Mouse (Mus musculus): ENCODE data around the gene Sema7a.
A peak's percentile ranks its signal among the peaks of the same experiment; 100 is the strongest.

The Sema7a gene

DNA sequence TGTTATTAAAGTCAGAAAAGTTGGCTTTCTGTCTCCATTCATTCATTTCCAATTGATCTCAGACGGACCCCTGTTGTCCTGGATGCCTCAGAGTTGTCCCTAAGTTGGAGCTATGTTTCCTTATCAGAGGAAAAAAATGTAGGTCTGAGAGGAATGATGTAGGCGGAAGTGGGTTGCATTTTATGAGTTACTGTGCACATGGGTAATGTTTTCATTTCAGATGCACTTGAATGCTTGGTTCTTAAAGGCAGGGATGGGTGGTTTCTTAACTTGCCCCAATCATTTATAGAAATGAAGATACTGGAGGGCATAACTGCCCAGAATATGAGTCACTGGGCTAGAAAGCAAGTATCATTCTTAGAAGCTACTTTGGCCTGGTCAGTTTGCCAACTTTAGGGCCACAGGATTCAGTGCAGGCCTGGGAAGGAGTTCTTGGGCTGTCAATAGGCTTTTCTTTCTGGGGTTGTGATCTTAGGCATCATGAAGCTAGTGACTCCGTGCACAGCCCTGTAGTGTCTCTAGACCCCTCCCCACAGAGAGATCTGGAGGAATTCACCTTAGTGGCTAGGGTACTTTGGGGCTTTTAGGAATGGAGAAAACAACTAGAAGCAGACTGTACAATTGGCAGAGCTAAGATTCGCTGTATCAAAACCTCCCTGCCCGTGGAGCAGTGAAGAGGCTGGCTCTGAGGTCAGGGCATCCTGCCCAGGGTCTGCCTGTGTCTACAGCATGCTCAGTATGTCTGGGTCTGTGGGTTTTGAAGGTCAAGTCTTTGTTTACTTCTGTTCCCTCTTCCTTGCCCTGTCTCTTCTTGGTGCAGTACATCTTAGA is 1.5 kb upstream of the Sema7a start:
- DNase-seq, result no peak

DNA sequence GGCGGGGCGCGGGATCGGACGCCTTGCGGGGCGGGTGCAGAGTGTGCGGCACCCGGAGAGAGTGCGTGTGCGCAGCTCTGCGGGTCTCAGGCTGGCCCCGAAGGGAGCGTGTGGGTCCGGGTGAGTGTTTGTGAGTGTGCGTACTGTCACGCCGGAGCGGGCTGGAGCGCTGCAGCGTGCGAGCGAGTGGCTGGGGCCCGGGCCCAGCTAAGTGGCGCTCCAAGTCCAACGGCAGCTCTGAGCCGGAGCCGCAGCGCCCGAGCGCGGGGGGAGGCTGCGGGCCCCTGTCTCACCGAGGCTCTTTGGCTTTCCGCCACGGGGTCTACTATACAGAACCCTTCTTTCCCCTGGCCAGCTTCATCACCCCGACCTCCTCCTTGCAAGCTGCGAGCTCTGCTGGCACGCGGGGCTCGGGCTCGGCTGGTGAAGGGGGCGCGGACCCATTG is 460 bp downstream of the Sema7a start:
- DNase-seq, result no peak

DNA sequence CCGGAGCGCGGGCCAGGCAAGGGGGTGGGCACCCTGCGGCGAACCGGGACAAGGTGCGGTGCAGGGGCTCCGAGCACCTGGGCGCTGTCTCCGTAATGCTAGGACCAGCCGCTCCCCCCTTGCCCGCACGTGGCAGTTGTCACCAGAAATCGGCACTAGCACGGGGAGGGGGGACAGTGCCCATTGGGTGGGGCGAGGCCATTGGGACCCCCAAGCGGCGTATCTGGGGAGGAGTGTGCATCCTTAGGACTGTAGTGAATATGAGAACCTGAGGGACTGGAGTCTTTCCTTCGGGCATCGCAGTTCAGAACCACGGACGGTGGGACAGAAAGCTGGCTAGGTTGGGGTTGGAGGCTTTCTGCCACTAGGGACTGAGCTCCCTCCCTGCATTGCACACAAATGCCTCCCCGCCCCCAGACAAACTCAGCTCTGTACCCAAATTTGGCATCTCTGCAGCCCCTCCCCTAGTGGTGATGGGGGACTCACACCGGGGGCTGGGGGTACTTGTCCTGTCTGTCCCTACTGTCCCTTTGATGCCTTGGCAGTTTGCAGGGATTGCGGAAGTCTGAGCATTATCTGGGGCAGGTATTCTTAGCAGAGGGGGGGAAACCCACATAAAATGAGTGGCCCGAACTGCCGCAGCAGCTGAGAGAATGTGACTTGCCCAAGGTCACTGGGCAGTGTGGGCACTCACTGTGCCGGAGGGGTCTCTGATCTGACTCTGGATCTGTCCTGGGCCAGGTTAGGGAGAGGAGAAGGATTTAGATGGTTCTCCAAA is 1.1 kb downstream of the Sema7a start:
- DNase-seq, result peak; percentile 66

DNA sequence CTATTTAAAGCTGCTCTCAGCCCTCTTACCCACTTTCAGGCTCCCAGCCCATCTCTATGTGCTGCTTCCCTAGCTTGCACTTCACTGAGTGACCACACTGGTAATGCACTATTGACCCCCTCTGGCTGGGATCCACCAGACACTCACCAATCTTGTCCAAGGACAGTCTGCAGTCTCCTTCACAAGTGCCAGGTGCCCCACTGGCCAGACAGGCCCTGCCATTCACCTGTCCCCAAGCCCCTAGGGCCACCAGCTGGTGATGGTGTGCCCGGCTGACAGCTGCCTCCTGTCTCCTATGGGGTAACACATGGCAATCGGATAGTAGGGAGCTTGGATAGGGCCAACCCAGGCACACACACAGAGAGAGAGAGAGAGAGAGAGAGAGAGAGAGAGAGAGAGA is 2.1 kb downstream of the Sema7a start:
- peak; percentile 76 for DNase-seq

DNA sequence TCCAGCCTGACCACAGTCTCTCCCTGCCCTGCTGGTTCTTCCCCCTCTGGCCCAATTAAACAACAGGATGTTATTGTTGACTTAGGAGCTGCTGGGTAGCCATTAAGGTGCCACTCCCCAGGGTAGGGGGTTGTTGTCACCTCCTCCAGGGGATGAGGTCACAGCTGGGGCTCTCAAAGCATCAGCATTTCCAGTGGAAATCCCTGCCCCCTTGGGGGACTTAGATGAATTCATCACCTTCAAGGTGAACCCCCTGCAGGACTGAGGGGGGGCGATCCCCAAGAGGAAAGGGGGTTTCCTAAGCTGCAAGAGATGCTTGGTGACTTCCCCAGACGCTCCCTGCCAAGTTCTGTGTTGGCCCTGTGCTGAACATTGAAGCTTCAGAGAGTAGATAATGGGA is 3.2 kb downstream of the Sema7a start:
- DNase-seq, result no peak

DNA sequence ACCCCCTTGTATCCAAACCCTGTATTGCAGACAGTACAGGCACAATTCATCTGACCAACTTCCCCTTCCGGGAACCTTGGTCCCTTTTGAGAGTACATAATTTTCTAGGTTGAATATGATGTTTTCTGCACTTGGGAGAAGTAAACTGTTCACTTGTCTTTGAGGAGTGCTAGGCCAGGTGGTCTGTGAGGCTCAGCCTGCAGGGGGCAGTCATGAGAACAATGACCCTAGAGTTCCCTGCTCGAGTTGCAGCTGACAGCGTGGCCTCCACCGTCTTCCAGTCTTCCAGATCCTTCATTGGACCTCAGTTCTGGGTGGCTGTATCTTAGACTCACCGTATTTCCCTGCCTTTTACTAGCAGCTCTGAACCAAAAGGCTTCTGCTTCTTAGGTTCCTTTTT is 4.7 kb downstream of the Sema7a start:
- DNase-seq, result no peak

DNA sequence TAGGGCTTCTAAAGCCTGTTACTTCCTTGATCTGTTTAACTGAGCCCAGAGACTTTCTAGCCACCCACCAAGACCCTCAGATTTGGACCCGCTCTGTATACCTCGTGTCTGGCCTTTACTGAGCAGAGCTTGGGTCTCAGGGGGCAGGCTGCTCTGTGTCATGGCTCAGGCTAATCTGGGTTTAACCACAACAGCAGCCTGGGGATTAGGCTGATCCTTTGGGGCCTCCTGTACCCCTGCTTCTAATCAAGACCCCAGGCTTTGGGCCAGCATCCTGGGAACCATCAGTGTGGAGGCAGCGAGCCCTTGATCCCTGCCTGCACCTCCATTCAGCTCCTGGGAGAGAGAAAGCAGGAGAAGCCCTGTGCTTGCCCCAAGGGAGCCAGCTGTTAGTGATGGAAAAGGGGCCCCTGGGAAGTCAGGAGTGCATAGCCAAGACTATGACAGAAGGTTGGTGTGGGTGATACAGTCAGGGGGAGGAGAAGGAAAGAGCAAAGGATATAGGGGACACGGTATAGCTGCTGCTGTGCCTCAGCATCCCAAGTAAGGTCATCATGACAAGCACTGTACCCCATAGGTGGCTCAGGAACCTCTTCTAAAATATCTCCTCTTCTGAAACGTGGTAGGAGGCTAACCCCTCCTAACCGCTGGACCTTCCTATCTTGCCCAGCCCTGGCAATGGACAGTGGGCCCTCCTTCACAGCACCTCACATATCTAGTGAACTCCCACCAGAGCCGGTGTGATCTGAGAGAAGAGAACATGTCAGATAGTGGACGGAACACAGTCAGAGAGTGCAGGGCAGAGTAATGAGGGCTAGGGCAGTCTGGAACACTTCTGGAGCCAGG is 6.1 kb downstream of the Sema7a start:
- no peak for DNase-seq

DNA sequence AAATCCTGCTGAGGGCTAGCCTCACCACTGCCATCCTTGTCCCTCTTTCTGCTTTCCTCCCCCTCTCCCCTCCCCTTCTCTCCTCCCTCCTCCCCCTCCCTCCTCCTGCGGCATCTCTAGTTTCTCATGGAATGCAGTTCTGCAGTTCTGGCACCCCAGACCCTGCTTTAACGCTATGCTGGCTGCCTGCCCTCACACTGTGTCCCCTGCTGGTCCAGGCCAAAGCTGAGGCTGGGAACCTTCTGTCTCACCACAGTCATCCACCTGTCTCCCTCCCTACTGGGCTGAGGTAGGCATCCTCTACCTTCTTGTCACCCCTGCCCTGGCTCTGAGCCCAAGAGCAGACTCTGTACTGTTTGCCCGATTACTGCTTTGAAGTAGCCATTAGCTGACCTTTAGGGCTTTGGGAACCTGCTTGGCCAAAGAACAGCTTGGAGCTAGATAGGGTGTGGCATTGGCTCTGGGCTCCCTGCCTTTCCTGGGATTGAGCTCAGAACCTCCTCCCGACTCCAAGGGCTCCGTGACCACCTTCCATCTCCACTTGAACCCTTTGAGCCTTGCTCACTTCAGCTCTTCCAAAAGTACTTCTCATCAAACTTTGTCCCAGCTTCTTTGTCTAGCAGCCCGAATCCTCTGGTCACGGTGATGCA is 7.6 kb downstream of the Sema7a start:
- peak; percentile 84 for DNase-seq

DNA sequence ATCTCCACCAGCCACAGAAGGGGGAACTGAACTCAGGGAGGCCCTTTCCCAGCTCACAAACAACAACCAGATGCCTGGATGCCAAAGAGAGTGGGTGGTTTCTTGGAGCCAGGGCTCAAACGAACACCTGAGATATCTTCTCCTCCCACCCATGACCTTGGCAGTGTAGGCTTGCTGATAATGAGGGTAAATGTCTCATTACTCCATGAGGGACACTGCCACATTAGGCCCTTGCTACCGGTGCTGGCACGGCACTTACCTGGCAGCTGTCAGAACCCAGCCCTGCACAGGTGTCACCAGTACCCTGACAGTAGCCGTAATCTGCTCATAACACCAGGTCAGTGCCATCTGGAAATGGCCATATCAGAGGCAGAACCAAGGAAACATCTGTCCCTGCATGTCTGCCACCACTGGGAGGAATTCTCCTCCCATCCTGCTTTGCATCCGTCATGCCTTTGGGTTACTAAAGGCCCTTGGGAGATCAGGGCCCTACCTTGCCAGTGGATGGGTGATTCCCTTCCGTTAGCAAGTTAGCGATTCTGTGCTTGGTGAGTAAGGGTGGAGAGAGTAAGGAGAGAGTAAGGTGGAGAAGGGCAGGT is 8.5 kb downstream of the Sema7a start:
- DNase-seq, result no peak

DNA sequence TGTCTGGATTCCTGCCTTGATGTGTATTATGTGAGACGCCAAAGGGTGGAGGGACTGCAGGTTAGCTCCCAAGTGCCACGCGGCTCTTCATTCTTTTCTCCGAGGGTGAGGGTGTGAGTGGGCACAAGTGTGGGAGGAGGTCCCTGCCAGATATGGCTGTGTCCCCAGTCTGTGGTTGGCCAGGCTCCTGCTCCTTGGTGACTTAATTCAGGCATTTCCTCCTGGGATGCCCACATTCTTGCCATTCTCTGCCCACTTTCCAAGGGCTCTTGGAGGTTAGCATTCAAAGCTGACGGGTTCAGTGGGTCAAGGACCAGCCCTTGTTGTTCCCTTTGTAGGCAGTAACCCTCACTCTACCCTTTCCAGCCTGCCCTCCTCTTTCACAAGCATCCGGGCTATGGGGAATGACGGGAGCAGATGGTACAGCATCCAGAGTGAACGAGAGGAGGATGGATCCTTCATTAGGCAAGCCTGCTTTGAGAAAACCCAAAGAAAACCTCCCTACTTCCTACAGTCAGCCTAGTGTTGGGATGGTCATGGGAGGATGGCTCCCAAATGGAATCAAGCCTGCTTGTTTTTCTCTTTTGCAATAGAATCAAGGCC is 9.3 kb downstream of the Sema7a start:
- DNase-seq, result no peak

DNA sequence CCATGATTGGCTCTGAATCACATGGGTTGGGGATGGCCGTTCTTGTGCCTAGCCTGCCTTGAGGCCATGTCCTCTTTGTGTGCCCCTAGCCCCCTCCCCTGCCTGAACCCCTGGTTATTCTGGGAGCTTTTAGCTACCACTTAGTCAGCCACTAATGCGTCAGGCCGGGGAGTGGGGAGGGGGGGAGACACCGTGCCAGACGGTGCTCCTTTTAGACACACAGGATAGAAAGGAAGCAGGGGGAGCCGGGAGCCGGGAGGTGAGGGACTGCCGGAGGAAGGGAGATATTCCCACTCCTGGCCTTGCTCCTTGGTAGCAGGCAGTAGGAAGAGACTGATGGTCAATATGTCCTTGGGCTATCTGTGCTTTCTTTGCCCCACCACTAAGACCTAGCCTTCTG is 10.0 kb downstream of the Sema7a start:
- DNase-seq, result no peak

DNA sequence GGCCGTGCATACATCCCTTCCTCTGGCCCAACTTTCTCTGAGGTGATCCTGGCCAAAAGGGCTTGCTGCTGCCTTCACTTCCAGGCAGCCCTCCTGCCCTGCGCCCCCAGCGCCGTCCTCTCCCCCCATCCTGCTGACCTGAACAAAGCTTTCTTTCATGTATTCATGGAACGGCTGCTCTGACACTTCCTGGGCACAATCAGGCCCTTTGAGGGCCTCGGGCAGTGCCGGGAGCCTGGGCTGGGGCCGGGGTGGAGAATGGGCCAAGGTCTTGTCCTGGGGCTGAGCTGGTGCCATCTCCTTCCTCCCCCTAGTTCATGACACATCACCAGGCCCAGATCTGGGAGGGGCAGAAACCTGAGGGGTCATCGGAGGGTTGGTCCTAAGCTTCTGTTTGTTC is 10.6 kb downstream of the Sema7a start:
- no peak for DNase-seq

DNA sequence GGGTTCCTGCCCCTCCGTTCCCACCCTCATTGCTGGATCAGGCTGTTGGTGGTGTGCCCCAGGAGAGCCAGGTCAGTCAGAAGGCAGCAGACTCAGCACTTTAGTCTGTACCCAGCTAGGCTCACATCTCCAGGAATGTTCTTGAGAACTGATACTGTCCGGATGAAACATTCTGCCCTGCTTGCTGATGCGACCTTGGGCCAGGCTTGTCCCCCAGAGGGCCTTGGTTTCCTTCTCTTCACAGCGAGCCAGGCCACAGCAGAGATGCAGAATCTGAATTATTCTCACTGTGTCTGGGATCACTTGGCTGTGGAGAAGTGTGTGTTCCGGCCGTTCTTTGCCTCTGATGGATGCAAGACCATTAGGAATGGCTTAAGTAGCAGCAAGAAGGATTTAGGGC is 12.1 kb downstream of the Sema7a start:
- DNase-seq, result no peak

DNA sequence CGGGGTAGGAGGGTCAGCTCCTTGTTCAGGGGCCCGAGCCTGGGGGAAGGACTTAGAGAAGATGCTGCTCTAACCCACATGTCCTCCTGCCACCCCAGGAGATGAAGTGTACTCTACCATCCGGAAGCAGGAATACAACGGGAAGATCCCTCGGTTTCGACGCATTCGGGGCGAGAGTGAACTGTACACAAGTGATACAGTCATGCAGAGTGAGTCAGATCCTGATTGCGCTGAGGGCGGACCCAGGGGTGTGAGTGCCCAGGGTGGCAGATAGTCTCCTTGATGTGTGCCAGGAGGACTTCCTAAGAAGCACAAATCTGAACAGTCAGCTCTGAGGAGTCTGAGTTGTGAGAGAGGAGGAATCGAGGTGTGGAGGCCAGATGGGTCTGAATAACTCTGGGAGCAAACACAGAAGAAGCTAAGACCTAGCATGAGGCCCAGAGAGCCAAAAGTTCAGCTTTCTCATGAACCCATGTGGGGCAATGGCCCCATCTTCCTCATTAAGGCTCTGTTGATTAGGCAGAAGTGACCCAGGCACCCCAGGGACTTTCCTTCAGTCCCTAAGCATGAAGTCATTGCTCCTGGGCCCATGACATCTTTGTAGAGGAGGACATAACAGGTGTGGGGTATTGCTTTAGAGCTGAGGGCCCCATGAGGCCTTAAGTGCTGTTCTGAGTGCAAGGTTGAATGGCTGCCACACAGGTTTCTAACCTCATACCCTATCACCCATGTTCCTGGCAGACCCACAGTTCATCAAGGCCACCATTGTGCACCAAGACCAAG is 15.2 kb downstream of the Sema7a start:
- DNase-seq, result no peak

DNA sequence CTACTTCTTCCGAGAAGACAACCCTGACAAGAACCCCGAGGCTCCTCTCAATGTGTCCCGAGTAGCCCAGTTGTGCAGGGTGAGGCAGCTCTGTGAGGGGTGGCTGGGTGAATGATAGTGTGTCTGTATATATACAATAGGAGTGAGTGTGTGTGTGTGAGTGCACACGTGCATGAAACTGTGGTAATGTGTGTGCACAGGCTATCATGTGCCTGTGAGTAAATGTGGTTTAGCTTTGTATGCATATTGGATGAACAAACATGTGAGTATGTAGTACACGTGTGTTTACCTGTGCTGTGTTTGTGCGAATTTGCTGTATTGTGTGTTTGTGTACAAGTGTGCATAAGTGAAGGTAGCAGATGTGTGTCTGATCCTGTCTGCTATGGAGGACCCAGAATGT is 15.9 kb downstream of the Sema7a start:
- DNase-seq, result no peak

DNA sequence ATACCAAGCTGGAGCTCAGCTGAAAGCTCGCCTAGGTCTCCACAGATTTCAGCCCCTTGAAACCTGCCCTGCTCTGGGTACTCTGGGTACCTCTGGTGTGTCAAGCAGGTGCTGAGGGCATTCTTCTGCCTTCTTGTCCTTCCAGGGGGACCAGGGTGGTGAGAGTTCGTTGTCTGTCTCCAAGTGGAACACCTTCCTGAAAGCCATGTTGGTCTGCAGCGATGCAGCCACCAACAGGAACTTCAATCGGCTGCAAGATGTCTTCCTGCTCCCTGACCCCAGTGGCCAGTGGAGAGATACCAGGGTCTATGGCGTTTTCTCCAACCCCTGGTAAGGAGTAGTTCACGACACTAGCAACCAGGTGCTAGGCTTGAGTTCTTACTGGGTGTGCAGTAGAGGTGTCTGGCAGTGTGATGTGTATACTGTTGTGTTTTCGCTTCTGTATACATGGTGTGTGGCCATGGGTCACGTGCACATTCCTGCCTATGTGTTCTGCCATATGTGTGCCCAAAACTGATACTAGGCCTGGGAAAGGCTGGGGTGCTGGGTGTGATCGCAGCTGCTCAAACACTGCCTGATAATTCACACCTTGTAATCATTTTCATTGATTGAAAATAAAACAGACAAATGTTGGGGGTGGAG is 16.4 kb downstream of the Sema7a start:
- DNase-seq, result no peak

DNA sequence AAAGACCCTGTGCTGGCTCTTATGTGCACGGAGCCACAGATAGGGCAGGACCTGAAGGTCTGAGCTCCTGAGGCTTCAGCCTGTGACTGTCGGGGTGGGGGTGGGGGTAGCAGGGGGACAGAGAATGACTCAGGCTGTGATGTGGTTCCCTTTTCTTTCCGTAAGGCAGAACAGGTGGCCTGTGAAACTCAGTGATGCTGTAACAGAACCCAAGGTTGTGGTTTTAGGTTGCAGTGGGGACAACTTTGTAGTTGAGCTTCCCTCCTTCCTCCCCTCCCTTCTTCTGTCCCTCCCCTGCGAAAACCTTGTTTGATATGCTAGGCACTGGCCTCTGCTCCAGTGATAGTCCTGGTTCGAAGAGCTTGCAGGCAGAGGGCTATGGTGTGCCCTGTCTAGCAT is 16.9 kb downstream of the Sema7a start:
- DNase-seq, result no peak

DNA sequence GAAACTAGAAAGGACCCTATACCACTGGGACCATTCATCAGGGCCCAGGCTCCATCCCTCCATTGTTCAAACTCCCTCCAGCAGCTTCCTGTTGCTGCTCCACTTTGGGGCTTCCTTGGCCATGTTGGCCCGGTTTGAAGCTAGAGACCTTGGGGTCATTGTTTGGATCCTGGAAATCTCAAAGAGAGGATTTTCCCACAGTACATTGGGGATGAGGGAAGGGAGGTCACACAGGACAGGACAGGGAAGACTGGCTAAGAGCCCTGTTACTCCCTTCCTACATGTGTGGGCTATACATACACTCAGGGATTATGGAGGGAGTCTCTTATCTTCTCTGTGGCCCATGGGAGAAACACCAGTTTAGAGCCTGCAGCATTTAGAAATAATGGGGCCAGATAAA is 18.7 kb downstream of the Sema7a start:
- no peak for DNase-seq

DNA sequence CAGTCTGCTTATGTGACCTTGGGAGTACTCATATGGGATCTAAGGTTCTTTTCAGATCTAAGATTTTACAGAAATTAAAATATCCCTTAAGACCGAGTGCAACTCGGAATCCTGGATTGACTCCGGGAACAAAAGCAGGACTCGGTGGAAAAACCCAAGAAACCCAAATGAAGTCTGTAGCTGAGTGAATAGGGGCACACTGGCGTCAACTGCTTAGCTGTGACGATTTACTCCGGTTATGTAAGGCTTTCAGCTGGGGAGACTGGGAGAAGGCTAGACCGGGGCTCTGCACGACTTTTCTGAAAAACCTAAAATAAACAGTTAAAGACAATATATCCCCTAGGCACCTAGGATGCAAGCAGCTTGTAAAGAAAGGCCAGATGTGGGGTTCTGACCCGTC is 19.5 kb downstream of the Sema7a start:
- DNase-seq, result no peak

Data from cerebellum, adult 8-10 months (tissue).